In genomic region chr7:131747152-131748010, GRCm38 (mm10) we compare ENCODE assay signal across 25 mouse cellular contexts.
DNase-seq lines count a peak whose midpoint lies in the region; ATAC-seq and TF ChIP-seq lines count a peak whose summit lies in the region.
"Had no signal": no experiment of that assay in that cellular context is flagged by ENCODE, and none has a peak within 500 bp of the region (broad histone marks: within the 10 kb centered on the region; RNA-seq: fewer than 3 reads in every experiment).

No protein-coding gene starts in this region.

- DNase-seq in forebrain, embryonic 11.5 days (ENCODE audit: low spot score) = peak; percentile 39
- DNase-seq in embryo, embryonic 10 days (ENCODE audit: low spot score) = peak; percentile 57
- DNase-seq in hindbrain, embryonic 14.5 days (ENCODE audit: low spot score) = no peak
- DNase-seq in heart, postnatal 14 days = no peak
- DNase-seq in thymus, postnatal 10 days (ENCODE audit: low spot score in 2 of 2) = no peak
- DNase-seq in cerebellum, adult 2 months = no peak
- DNase-seq: adrenal gland, postnatal 14 days; cerebellum, adult 11 months; gastrocnemius, postnatal 25 days; heart, adult 2 months; kidney, adult 18-20 months; liver, embryonic 13.5 days; thymus, adult 2 months had no signal

- no peak for ATAC-seq in forebrain, embryonic 11.5 days (replicated peaks; ENCODE audit: low FRiP score)
- no peak for ATAC-seq in forebrain, embryonic 16.5 days
- no peak for ATAC-seq in hindbrain, embryonic 14.5 days (ENCODE audit: low FRiP score)
- ATAC-seq in midbrain, embryonic 15.5 days (replicated peaks) = peak; percentile 37; the same call in 1 of the 2 replicates

- no peak for TF ChIP-seq CTCF in cerebellum, adult 2 months (IDR thresholded peaks at IDR 0.05; ENCODE audit: borderline replicate concordance, insufficient read depth, low read depth, low read length)

- no peaks in the 10 kb centered on the region for H3K9me3 ChIP-seq in forebrain, embryonic 11.5 days (ENCODE audit: control insufficient read depth, low read length)
- no peaks in the 10 kb centered on the region for H3K9me3 ChIP-seq in forebrain, embryonic 16.5 days (ENCODE audit: control insufficient read depth, low read length)
- no peaks in the 10 kb centered on the region for H3K9me3 ChIP-seq in hindbrain, embryonic 14.5 days (ENCODE audit: control insufficient read depth, low read length)
- H3K9me3 ChIP-seq in midbrain, embryonic 15.5 days = no peaks in the 10 kb centered on the region
- H3K9me3 ChIP-seq: embryonic facial prominence, embryonic 12.5 days; heart, embryonic 15.5 days; limb, embryonic 12.5 days; liver, embryonic 13.5 days; lung, embryonic 15.5 days; neural tube, embryonic 12.5 days; stomach, embryonic 15.5 days had no signal

- H3K4me3 ChIP-seq in forebrain, embryonic 11.5 days (ENCODE audit: low read depth, low read length) = no peak overlapping the region
- H3K4me3 ChIP-seq in forebrain, embryonic 16.5 days (replicated peaks; ENCODE audit: low read length) = no peak overlapping the region
- H3K4me3 ChIP-seq in hindbrain, embryonic 14.5 days (replicated peaks; ENCODE audit: low read length) = no peak overlapping the region
- no peak overlapping the region for H3K4me3 ChIP-seq in midbrain, embryonic 15.5 days
- no peak overlapping the region for H3K4me3 ChIP-seq in cerebellum, adult 2 months (replicated peaks; ENCODE audit: insufficient read depth, low read depth, low read length)
- H3K4me3 ChIP-seq: embryonic facial prominence, embryonic 12.5 days; erythroblast, embryonic 14.5 days; heart, adult 2 months; heart, embryonic 15.5 days; limb, embryonic 12.5 days; liver, embryonic 13.5 days; lung, embryonic 15.5 days; neural tube, embryonic 12.5 days; stomach, embryonic 15.5 days had no signal

- H3K4me1 ChIP-seq in forebrain, embryonic 11.5 days (replicated peaks; ENCODE audit: control insufficient read depth, insufficient read depth, low read length) = peaks cover 3% of the 10 kb centered on the region; the same call in 1 of the 2 replicates
- H3K4me1 ChIP-seq in forebrain, embryonic 16.5 days (replicated peaks; ENCODE audit: control insufficient read depth, insufficient read depth, low read length) = peaks cover 6% of the 10 kb centered on the region
- H3K4me1 ChIP-seq in hindbrain, embryonic 14.5 days (replicated peaks; ENCODE audit: control insufficient read depth, insufficient read depth, low read length) = peaks cover 4% of the 10 kb centered on the region; the same call in 1 of the 2 replicates
- peaks cover 14% of the 10 kb centered on the region for H3K4me1 ChIP-seq in midbrain, embryonic 15.5 days
- H3K4me1 ChIP-seq in cerebellum, adult 2 months (ENCODE audit: control insufficient read depth, insufficient read depth, low read length) = no peaks in the 10 kb centered on the region
- H3K4me1 ChIP-seq: heart, embryonic 15.5 days; liver, embryonic 13.5 days; lung, embryonic 15.5 days; stomach, embryonic 15.5 days had no signal

- no peak overlapping the region for H3K4me2 ChIP-seq in forebrain, embryonic 11.5 days (ENCODE audit: low read depth, low read length, severe bottlenecking)
- H3K4me2 ChIP-seq in forebrain, embryonic 16.5 days (ENCODE audit: low read length) = no peak overlapping the region
- peak overlapping the region; percentile 18; the same call in 1 of the 2 replicates for H3K4me2 ChIP-seq in hindbrain, embryonic 14.5 days (replicated peaks)
- peak overlapping the region; percentile 30 for H3K4me2 ChIP-seq in midbrain, embryonic 15.5 days
- H3K4me2 ChIP-seq: embryonic facial prominence, embryonic 12.5 days; heart, embryonic 15.5 days; limb, embryonic 12.5 days; lung, embryonic 15.5 days; neural tube, embryonic 12.5 days; stomach, embryonic 15.5 days had no signal

- H3K27me3 ChIP-seq in forebrain, embryonic 11.5 days (ENCODE audit: control insufficient read depth, insufficient read depth, low read length) = peaks cover 43% of the 10 kb centered on the region
- H3K27me3 ChIP-seq in forebrain, embryonic 16.5 days (replicated peaks; ENCODE audit: control insufficient read depth, insufficient read depth, low read length) = peaks cover 77% of the 10 kb centered on the region
- H3K27me3 ChIP-seq in hindbrain, embryonic 14.5 days (ENCODE audit: control insufficient read depth, insufficient read depth, low read length) = peaks cover 23% of the 10 kb centered on the region
- peaks cover 67% of the 10 kb centered on the region for H3K27me3 ChIP-seq in midbrain, embryonic 15.5 days (replicated peaks)
- no peaks in the 10 kb centered on the region for H3K27me3 ChIP-seq in cerebellum, adult 2 months (ENCODE audit: control insufficient read depth, insufficient read depth, low read length)
- H3K27me3 ChIP-seq: liver, embryonic 13.5 days; lung, embryonic 15.5 days; stomach, embryonic 15.5 days had no signal

- no peak for TF ChIP-seq POLR2A in cerebellum, adult 2 months (IDR thresholded peaks at IDR 0.05; ENCODE audit: borderline replicate concordance, insufficient read depth, low read length)

- H3K36me3 ChIP-seq in forebrain, embryonic 11.5 days (ENCODE audit: control insufficient read depth, insufficient read depth, low read length) = no peaks in the 10 kb centered on the region
- H3K36me3 ChIP-seq in forebrain, embryonic 16.5 days (ENCODE audit: control insufficient read depth, insufficient read depth) = no peaks in the 10 kb centered on the region
- H3K36me3 ChIP-seq in hindbrain, embryonic 14.5 days (replicated peaks; ENCODE audit: control insufficient read depth, insufficient read depth) = no peaks in the 10 kb centered on the region
- no peaks in the 10 kb centered on the region for H3K36me3 ChIP-seq in midbrain, embryonic 15.5 days (replicated peaks)
- H3K36me3 ChIP-seq: embryonic facial prominence, embryonic 12.5 days; G1E; heart, embryonic 15.5 days; limb, embryonic 12.5 days; liver, embryonic 13.5 days; lung, embryonic 15.5 days; neural tube, embryonic 12.5 days; stomach, embryonic 15.5 days had no signal

- H3K27ac ChIP-seq in forebrain, embryonic 11.5 days (ENCODE audit: low read depth, low read length) = no peak overlapping the region
- no peak overlapping the region for H3K27ac ChIP-seq in forebrain, embryonic 16.5 days (ENCODE audit: low read length)
- no peak overlapping the region for H3K27ac ChIP-seq in hindbrain, embryonic 14.5 days
- H3K27ac ChIP-seq in midbrain, embryonic 15.5 days = no peak overlapping the region
- H3K27ac ChIP-seq in cerebellum, adult 2 months (ENCODE audit: insufficient read depth, low read length) = no peak overlapping the region
- H3K27ac ChIP-seq: embryonic facial prominence, embryonic 12.5 days; heart, adult 2 months; heart, embryonic 15.5 days; kidney, postnatal 0 days; limb, embryonic 12.5 days; liver, embryonic 13.5 days; lung, embryonic 15.5 days; macrophage; neural tube, embryonic 12.5 days; stomach, embryonic 15.5 days had no signal

- H3K9ac ChIP-seq in forebrain, embryonic 11.5 days (ENCODE audit: low read length) = no peak overlapping the region
- no peak overlapping the region for H3K9ac ChIP-seq in forebrain, embryonic 16.5 days (replicated peaks; ENCODE audit: low read depth, low read length)
- H3K9ac ChIP-seq in hindbrain, embryonic 14.5 days = no peak overlapping the region
- no peak overlapping the region for H3K9ac ChIP-seq in midbrain, embryonic 15.5 days
- H3K9ac ChIP-seq: embryonic facial prominence, embryonic 12.5 days; heart, embryonic 15.5 days; limb, embryonic 12.5 days; liver, embryonic 13.5 days; lung, embryonic 15.5 days; neural tube, embryonic 12.5 days; stomach, embryonic 15.5 days had no signal

- WGBS in forebrain, embryonic 11.5 days = 24% methylated on average over 16 of the region's 16 CpGs
- WGBS in forebrain, embryonic 16.5 days = 22% methylated on average over 16 of the region's 16 CpGs
- 22% methylated on average over 16 of the region's 16 CpGs for WGBS in hindbrain, embryonic 14.5 days
- 13% methylated on average over 16 of the region's 16 CpGs for WGBS in midbrain, embryonic 15.5 days
- WGBS in cerebellum, adult 2 months = 24% methylated on average over 16 of the region's 16 CpGs

- intact Hi-C loops in heart, postnatal 14 days (cut with DNase I) = no loop called here

Comparison
In these comparisons a context has a peak if more than half of its experiments do, and no peak if none do; other contexts are left out.
1. DNase-seq: peak in forebrain, embryonic 11.5 days (single experiment) and embryo, embryonic 10 days (single experiment); none in hindbrain, embryonic 14.5 days (single experiment), heart, postnatal 14 days (0 of 2), thymus, postnatal 10 days (0 of 2) and cerebellum, adult 2 months (0 of 2).
2. H3K4me2 ChIP-seq: peak in hindbrain, embryonic 14.5 days (single experiment) and midbrain, embryonic 15.5 days (single experiment); none in forebrain, embryonic 11.5 days (single experiment) and forebrain, embryonic 16.5 days (single experiment).